Mouse (Mus musculus) 3T3-L1 (cell line): ENCODE measurements around the gene Plch2.

Experiments used
- DNase-seq: peaks from one replicate; pipeline ENCODE4 v3.0.0-alpha.2; 2015; ENCODE audit warnings: low read depth, low spot score

The Plch2 gene

DNA sequence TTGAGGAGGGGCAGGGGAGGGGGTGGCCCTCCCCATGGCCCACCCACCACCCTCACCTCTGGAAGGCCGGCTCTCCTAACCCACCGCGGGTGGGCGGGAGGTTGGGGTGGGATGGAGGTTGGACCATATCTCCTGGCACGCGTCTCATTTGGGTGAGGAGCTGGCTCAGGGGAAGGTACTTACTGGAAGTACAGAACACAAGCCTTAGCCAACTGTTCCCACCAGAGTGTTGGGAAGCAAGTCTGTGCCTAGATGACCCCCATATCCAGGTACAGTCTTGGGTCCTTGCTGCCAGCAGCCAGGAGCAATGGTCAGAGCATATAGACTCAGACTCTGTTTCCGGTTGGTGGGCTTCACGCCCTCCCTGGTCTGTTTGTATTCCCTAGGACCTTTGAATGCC is 98.0 kb downstream of the Plch2 start:
- DNase-seq = no peak

DNA sequence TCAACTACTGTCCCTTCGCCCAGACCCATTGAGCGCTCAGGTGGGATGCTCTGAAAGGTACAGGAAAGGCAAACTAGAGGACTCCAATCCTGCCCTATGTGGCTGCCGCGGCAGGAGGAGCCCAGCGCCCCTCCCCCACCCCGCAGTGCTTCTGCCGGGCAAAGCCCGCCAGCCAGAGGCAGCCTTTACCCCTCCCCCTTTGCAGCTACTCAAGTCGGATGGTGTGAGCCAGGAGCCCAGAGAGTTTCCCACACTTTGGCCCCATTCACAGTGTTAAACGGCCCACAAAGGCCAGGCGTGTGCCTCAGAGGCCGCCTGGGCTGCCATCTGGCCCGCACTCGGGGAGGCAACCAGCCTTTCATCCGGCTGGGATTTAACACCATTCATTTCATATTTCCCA is 98.4 kb downstream of the Plch2 start:
- DNase-seq = no peak

DNA sequence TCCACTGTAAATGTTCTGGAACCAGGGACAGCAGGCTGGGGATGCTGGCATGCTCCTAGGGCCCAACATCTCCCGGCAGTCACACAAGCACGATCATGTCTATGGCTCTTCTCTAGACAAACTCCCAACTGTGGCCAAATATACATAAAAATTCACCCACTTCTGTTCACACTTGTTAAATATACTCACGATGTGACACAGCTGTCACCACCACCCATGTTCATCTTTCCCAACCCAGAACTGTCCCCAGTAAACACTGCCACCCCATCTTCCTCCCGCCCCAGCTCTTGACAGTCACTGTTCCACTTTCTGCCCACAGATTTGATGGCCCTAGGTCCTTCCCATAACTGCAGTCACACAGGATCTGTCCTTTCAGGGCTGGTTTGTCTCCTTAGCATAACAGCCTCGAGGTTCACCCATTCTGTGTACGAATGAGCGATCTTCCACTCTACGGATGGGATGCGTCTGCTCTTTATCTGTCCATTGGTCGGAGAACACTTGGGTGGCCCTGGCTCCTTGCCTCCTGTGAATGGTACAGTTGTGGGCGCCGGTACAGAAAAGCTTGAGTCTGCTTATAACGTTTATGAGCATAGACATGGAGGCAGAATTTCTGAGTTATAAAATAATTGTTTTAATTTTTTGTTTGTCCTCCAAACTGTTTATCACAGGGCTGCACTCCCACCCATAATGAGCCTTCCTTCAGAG is 99.1 kb downstream of the Plch2 start:
- DNase-seq = no peak

DNA sequence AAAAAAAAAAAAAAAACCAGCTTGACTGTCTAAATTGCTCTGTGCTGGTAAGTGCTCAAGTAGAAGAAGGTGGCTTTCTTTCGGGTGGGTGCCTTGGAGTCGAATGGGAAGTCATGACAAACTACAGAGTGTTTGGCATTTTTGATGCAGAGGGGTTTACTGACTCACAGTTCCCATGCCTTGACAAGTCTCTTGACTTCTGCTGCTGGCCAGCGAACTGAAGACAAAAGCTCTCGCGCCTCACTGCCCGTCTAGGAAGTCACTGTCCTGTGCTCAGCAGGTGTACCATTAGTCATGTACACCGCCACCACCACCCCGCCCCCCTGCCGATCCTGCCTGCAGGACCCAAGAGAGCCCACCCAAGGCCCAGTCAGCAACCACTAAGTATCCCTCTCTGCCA is 100.0 kb downstream of the Plch2 start:
- DNase-seq = no peak

DNA sequence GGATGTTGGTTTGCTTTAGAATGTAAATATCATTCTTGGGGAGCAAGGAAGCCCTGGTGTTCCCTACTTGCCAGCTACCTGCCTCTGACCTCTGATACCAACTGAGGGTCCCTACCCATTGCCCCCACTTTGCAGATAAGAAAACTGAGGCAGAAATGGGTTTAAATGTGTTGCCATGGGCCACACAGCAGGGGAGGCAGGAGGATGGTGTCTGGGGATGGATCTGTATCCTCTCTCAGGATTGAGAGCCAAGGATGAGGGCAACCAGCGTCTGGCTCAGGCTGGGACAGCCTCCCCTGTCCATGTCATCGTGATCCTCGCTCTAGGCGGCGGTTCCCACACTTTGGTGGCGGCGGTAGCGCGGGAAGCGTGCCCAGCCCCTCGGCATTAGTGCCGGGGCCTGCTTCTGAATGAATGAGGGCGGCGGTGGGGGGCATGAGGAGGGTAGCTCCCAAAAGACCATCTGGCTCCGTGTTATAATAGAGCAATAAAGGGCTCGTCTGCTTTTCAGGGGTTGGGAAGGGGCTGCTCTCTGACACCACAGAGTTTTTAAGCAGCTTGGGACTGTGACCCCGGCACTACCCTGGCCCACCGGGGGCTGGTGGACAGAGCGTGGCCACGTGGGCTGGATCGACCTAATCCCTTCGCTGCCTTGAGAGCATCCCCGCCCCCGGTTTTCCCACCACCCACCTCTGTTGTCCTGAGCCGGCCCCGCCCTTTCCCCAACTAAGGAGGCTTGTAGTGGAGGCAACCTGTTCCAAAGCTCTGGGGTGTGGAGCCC is 103.9 kb downstream of the Plch2 start:
- DNase-seq = no peak

DNA sequence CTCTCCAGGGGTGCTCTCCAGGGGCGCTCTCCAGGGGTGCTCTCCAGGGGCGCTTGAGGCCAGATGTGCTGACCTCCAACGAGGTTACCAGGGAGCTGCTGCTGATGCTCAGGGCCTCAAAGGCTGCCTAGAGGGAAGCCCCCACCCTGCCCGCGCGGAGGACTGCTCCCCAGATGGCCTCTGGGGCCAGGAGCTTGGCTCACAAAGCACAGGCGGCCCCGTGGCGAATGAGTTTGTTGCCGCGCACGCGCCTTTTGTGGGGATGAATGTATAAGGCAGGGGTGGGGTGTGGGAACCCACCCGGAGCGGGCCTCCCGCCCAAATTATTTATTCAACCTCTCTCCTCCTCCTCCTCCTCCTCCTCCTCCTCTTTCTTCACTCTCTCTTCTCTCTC is 107.0 kb downstream of the Plch2 start:
- DNase-seq = no peak

DNA sequence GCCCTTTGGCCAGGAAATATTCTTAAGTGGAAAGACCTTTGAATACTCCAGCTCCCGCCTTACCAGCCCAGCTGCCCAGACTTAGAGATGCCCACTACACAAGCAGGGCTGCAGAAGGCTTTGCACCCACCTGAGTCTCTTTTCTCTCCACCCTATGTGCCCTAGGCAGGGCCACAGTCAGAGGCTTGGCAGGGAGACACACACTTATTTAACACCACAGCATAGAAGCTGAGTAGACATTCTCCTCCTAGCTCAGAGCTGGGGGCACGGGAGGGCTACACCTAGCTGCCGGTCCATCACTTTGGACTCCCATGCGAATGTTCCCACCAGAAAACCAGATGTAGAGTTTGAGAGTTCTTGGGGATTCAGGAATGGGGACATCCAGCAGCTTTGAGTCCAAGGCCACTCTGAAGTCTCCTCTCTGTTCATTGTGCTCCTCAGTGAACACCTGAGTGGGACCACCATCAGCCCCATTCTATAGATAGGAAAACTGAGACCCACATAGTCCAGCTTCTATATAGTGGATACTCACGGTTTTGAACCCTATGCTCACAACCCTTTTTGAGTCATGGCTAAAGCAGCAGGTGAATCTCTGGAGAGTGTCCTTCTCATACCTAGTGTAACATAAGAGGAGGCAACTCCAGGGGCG is 107.5 kb downstream of the Plch2 start:
- no peak for DNase-seq

DNA sequence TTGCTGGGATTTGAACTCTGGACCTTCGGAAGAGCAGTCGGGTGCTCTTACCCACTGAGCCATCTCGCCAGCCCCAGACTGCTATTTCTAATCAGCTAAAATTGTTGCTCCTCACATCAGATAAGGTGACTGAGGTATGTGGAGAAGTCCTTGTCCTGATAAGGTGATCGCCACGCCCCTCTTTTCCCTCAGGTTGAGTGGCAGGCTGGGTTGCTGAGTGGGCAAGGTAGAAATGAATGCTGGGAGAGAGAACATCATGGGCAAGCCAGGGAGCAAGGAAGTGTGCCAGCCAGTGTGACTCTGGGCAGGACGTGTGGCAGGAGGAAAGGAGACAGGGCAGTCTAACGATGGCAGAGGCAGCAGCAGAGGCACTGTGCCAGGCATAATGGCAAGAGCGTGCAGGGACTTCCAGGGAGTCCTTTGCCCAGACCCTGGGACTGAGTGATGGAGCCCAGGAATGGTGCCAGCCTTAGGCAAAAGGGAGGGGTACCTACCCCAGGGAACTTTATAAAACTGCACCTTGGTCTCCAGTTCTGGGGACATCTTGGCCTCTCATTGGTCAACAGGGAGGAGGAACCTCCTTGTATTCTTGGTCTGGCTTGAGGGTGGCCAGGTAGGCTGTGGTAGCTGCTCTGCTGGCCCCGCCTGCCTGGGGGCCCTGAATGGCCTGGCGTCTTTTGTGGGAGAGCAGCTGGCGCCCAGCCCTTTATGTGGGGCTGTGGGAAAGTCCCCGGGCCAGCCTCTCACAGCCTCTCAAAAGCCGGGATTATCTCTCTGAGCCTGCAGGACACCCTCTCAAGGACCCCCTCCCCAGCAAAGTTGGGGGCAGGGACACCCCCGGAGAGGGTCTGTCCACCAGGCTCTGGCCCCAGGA is 108.3 kb downstream of the Plch2 start:
- DNase-seq = no peak

DNA sequence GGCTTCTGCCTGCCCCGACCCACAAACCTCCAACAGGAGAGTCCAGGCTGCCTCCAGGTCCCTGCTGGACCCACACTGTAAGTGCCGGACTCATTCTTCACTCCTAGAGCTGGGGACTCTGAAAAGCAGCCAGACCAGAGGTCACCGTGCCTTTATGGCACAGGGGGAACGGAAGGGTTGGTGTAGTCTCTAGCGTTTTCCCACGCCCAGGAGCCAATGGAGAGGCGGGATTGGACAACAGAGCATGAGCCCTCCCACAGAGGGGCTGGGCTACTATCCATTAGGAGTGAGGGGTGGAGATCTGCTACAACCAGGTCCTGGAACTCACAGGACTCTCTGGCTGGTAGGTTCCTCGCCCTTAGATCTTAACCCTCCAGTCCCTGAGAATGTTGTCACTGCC is 110.3 kb downstream of the Plch2 start:
- no peak for DNase-seq

DNA sequence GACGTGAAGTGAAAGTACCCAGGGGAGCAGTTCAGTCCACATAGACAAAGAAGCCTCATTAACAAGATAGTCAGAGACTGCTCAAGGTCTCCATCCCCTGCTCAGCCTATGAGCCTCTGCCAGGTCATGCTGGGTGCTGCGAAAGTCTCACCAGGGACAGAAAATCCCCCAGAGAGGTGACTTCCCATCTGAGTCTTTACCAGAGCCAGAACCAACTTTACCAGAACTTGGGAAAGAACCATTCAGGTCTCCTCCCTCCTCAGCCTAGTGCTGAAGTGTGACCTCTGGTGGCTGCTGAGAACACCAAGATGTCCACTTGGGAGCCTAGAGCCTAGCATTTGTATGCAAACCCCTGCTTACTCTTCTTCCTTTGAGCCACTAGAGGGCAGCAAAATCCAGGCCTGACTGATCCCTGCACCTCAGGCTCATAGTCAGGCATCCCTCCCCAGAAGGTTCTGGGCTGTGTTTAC is 112.4 kb downstream of the Plch2 start:
- peak; percentile 95 for DNase-seq

DNA sequence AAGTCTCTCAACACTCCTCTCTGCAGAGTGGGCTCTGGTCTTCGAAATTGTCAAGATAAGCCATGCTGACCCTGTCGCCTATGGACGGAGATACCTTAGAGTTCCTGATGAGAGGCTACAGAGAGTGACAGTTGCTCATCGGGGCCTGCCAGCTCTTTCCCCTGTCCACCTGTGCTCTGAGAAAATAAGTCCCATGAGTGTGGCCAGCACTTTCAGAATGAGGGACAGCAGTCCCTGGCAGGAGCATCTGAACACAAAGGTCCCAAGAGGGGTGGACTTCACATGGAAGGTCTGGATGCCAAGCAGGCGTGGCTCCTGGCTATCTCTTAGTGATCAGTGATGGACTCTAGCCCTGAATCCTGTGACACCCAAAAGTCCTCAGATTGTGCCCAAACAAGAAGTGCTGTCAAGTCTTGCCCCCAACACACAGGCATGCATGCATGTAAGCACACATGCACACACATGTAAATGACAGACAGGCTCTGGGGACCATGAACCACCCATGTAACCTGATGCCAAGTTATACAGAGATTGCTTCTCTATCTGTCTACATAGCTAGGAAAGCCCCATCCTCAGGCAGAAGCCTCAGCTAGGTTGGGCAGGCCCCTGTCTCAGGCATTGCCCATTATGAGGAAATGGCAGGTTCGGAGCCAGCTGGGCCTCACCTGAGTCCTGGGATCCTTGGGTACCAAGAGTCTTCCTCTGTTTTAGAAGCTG is 113.1 kb downstream of the Plch2 start:
- DNase-seq = no peak

DNA sequence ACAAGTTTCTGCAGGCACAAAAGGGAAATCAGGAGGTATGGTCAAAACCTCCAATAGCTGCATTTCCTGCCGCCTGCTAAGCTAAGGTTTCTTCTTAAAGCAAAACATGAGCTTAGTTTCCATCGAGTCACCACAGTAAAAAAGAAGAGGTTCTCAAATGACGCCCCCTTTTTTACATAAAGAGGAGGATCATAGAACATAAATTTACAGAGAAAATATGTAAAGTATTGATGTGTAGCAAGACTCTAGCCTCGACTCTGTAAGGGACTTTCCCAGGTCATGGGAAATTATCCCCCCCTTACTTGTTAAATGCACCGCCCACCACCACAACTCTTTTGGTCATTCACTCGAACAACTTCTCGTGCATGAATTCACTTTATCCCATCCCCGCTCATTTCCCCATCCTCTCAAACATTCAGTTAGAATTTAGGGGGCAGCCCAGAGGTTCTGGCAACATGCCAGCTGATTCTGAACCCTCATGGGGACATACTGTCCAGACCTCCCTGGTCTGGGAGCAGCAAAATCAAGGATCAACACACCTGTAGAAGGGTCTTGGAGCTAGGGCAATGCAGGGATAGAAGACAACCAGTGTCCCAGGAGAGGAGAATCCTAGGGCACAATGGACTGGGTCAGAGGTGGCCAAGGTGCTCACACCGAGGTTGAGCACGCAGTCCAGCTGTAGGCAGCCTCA is 113.8 kb downstream of the Plch2 start:
- DNase-seq = no peak

DNA sequence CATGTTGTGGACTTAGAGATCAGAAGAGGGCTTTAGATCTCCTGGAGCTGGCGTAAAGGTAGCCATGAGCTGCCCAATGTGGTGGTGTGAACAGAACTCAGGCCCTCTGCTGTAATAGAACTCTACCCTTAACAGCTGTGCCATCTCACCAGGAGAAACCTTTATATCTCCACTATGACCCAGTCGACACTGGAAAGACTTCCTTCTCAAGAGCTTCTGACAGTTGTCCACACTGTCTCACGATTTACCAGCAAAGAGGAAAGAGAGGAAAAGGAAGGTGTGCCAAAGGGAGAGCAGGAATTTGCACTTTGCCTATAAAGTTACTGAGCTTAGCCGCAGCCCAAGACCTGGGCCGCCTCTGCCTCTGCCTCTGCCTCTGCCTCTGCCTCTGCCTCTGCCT is 114.8 kb downstream of the Plch2 start:
- no peak for DNase-seq

DNA sequence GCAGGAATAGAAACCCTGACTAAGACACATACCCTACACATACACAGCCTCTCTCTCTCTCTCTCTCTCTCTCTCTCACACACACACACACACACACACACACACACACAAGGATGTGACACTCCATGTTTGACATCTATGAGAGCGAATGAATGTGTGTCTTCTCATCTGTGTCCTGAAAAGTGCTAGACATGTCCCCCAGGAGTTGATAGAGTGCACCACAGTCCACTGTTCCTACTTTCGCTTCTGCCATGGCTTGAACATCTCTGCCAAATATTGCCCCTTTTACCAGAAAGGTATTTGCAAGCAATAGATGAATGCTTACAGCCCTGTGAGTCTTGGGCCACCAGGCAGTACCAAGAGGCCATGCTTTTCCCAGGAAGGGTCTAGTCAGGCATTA is 116.4 kb downstream of the Plch2 start:
- no peak for DNase-seq

DNA sequence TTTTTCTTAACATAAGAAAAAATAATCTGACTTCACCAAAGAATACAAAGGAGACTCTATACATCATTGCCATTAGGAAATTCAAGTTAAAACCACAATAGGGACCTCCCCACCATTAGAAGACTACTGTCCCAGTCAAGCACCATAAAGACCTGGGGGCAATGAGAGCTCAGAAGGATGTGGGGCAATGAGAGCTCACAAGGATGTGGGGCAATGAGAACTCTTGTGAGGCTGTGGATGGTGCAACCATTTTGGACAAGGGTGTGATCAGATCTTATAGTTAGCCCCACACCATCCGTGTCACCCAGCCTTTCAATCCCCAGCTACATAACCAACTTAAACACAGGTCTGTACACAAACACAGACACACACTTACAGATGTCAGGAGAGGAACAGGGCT is 118.8 kb downstream of the Plch2 start:
- DNase-seq = no peak

DNA sequence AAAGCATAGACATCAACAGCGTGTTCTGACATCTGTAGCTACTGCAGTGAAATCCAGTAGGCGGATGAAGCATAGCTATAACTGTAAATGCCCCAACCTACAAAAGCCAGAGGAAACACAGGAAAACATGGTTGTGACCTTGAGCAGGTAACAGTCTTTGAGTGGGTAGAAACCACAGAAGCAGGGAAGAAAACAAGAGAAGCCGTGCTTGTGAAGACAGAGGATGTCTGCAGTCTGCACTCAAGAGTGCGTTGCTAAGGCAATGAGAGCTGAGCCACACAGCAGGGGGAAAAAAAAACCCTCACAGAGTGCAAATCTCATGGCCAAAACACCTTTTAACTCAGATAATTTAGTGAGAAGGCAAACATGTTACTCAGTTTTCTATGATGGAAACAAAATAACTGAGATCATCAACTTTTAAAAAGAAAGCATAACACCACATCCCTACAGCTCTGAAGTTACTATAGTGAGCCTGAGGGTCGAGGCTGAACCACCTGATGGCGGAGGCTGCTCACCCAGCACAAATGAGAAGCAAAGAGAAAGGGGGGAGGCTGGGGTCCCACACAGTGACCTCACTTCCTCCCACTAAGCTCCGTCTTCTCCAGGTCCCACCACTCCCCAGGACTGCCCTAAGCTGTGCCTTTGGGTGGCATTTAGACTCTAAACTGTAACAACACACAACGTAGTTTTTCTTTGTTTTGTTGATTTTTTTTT is 119.9 kb downstream of the Plch2 start:
- DNase-seq = no peak

DNA sequence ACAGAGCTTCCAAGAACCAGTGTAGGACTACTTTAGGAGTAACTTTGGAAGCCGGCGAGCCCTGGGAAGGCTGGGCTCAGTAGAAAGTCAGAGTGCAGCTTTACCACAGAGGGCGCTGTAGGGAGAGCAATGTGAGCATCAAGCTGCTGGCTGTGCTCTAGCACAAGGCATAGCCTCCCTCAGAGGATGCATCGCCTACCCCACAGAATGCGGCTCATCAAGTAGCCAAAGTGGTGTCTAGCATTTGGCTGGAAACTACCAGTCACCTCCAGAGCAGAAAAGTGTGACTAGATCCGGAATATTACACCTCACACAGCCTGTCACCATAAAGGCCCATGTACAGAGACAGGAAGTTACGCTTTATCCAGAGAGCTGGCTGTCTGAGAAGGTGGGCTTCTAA is 120.8 kb downstream of the Plch2 start:
- DNase-seq = no peak

DNA sequence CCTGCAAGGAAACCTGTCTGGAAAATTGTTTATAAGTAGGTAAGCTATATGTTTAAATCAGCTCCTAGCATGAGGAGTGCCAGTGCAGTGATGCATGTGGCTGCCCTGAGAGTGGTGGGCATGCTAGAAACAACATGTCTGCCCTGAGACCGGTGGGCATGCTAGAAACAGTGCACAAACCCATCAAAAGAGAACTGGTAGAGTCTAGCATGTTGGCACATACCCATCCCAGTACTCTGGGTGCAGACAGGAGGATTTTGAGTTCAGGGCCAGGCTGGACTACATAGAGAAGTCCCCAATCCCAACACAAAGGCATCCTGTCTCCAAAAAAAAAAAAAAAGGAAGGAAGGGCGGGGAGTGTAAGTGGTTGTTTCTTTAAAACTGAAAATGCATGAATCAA is 121.8 kb downstream of the Plch2 start:
- no peak for DNase-seq

DNA sequence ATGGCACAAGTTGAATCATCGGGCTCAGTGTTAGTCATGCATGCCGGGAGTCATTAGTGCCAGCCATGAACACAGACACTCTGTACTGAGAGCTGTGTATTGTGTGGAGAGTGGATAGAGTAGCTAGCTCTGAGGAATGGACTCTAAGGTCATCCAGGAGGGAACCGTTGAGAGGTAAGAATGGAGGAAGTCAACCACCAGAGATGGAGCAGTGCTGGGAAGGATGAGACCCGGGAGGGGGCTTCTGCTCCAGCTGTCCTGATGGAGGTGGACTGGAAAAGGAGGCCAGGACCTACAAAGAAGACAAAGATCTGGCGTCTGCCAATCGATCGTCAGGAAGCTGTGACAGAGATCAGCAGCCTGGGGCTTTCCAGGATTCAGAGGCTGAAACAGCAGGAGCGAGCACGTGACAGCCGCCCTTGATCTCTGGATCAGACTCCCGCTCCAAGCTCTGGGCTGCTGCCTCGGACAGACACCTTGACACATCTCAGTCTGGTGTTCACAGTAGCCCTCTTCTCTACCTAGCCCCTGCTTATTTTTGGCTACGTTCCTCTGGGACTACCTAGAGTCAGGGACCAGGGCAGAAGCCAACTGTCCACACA is 123.2 kb downstream of the Plch2 start:
- no peak for DNase-seq
